Mouse (Mus musculus): Measurements from ENCODE around the gene Trim63.

Gene Trim63

GRCm38 (mm10) chr4:134343071-134344031, 28.4 kb downstream of the Trim63 start, which contains the start of gene Slc30a2:
Gene Slc30a2, plus strand, starts transcription at chr4:134343181.
- DNase-seq: no peak

GRCm38 (mm10) chr4:134344620-134345019, 29.7 kb downstream of the Trim63 start:
- DNase-seq: no peak

- no peak for DNase-seq
Measured at GRCm38 (mm10) chr4:134345802-134346201, 30.9 kb downstream of the Trim63 start.

- no peak for DNase-seq
Measured at GRCm38 (mm10) chr4:134348078-134348477, 33.2 kb downstream of the Trim63 start.

GRCm38 (mm10) chr4:134348545-134348944, 33.6 kb downstream of the Trim63 start:
- no peak for DNase-seq

- no peak for DNase-seq
Measured at GRCm38 (mm10) chr4:134349829-134350228, 34.9 kb downstream of the Trim63 start.

GRCm38 (mm10) chr4:134350641-134351040, 35.7 kb downstream of the Trim63 start:
- no peak for DNase-seq

GRCm38 (mm10) chr4:134351329-134352260, 36.7 kb downstream of the Trim63 start:
- DNase-seq: no peak

GRCm38 (mm10) chr4:134352261-134352707, 37.4 kb downstream of the Trim63 start:
- DNase-seq: no peak

GRCm38 (mm10) chr4:134352929-134353328, 38.0 kb downstream of the Trim63 start:
- no peak for DNase-seq

- DNase-seq: no peak
Measured at GRCm38 (mm10) chr4:134353527-134354409, 38.8 kb downstream of the Trim63 start.

GRCm38 (mm10) chr4:134355841-134356452, 41.0 kb downstream of the Trim63 start:
- no peak for DNase-seq

GRCm38 (mm10) chr4:134356591-134357460, 41.9 kb downstream of the Trim63 start:
- peak; percentile 56 to 69 for DNase-seq

- DNase-seq: no peak
Measured at GRCm38 (mm10) chr4:134357461-134357771, 42.5 kb downstream of the Trim63 start.

GRCm38 (mm10) chr4:134359649-134360048, 44.7 kb downstream of the Trim63 start:
- DNase-seq: no peak

- DNase-seq: no peak
Measured at GRCm38 (mm10) chr4:134361215-134361614, 46.3 kb downstream of the Trim63 start.

GRCm38 (mm10) chr4:134362124-134362523, 47.2 kb downstream of the Trim63 start:
- no peak for DNase-seq

GRCm38 (mm10) chr4:134362586-134362985, 47.7 kb downstream of the Trim63 start:
- peak; percentile 79 to 84 for DNase-seq

GRCm38 (mm10) chr4:134365280-134365679, 50.4 kb downstream of the Trim63 start:
- DNase-seq: no peak

- no peak for DNase-seq
Measured at GRCm38 (mm10) chr4:134370649-134371221, 55.8 kb downstream of the Trim63 start.
